Mouse (Mus musculus): Measurements from ENCODE around the gene Ccdc169. TPM values are rescaled to one million over a fixed set of nuclear protein-coding genes. Genes with fewer than 3 reads are reported as not detected.

Gene Ccdc169
- polyA plus RNA-seq (2012; rRNA removed), result 0.44 and 0.54 TPM in 2 replicates

GRCm38 (mm10) chr3:55137039-55137438 lies at the start of gene Ccdc169:
TSS of gene Ccdc169 (plus strand) at chr3:55137339.
- no peak for DNase-seq (ENCODE audit: extremely low spot score in 1 of 2, low spot score in 1 of 2)

GRCm38 (mm10) chr3:55087360-55087759 lies 49.8 kb upstream of the Ccdc169 start:
- no peak for DNase-seq (ENCODE audit: extremely low spot score in 1 of 2, low spot score in 1 of 2)

- DNase-seq (ENCODE audit: extremely low spot score in 1 of 2, low spot score in 1 of 2), result no peak
Measured at GRCm38 (mm10) chr3:55088359-55088758, 48.8 kb upstream of the Ccdc169 start.

- no peak for DNase-seq (ENCODE audit: extremely low spot score in 1 of 2, low spot score in 1 of 2)
Measured at GRCm38 (mm10) chr3:55088843-55089242, 48.3 kb upstream of the Ccdc169 start.

GRCm38 (mm10) chr3:55089291-55089690 lies 47.8 kb upstream of the Ccdc169 start:
- no peak for DNase-seq (ENCODE audit: extremely low spot score in 1 of 2, low spot score in 1 of 2)

- no peak for DNase-seq (ENCODE audit: extremely low spot score in 1 of 2, low spot score in 1 of 2)
Measured at GRCm38 (mm10) chr3:55093161-55093560, 44.0 kb upstream of the Ccdc169 start.

GRCm38 (mm10) chr3:55095968-55096654 lies 41.0 kb upstream of the Ccdc169 start:
- peak in 1 of 2 experiments; percentile 63 for DNase-seq (ENCODE audit: extremely low spot score in 1 of 2, low spot score in 1 of 2)

GRCm38 (mm10) chr3:55096655-55097005 lies 40.5 kb upstream of the Ccdc169 start:
- DNase-seq (ENCODE audit: extremely low spot score in 1 of 2, low spot score in 1 of 2), result no peak

- peak in 1 of 2 experiments; percentile 37 for DNase-seq (ENCODE audit: extremely low spot score in 1 of 2, low spot score in 1 of 2)
Measured at GRCm38 (mm10) chr3:55097186-55097585, 40.0 kb upstream of the Ccdc169 start.

GRCm38 (mm10) chr3:55098014-55098413 lies 39.1 kb upstream of the Ccdc169 start:
- DNase-seq (ENCODE audit: extremely low spot score in 1 of 2, low spot score in 1 of 2), result no peak

GRCm38 (mm10) chr3:55098990-55099389 lies 38.1 kb upstream of the Ccdc169 start:
- no peak for DNase-seq (ENCODE audit: extremely low spot score in 1 of 2, low spot score in 1 of 2)

GRCm38 (mm10) chr3:55101092-55101491 lies 36.0 kb upstream of the Ccdc169 start:
- DNase-seq (ENCODE audit: extremely low spot score in 1 of 2, low spot score in 1 of 2), result no peak

GRCm38 (mm10) chr3:55105372-55106023 lies 31.6 kb upstream of the Ccdc169 start:
- DNase-seq (ENCODE audit: extremely low spot score in 1 of 2, low spot score in 1 of 2), result no peak

- DNase-seq (ENCODE audit: extremely low spot score in 1 of 2, low spot score in 1 of 2), result peak in 1 of 2 experiments; percentile 19
Measured at GRCm38 (mm10) chr3:55106051-55106450, 31.1 kb upstream of the Ccdc169 start.

GRCm38 (mm10) chr3:55109097-55109496 lies 28.0 kb upstream of the Ccdc169 start:
- no peak for DNase-seq (ENCODE audit: extremely low spot score in 1 of 2, low spot score in 1 of 2)

- peak; percentile 81 to 98 for DNase-seq (ENCODE audit: extremely low spot score in 1 of 2, low spot score in 1 of 2)
Measured at GRCm38 (mm10) chr3:55111935-55112709, 25.0 kb upstream of the Ccdc169 start, which contains the start of gene Spg20. TSS of gene Spg20 (plus strand) at chr3:55112108.

GRCm38 (mm10) chr3:55112710-55113415 lies 24.3 kb upstream of the Ccdc169 start:
- DNase-seq (ENCODE audit: extremely low spot score in 1 of 2, low spot score in 1 of 2), result peak in 1 of 2 experiments; percentile 14

GRCm38 (mm10) chr3:55114313-55115065 lies 22.6 kb upstream of the Ccdc169 start:
- no peak for DNase-seq (ENCODE audit: extremely low spot score in 1 of 2, low spot score in 1 of 2)

GRCm38 (mm10) chr3:55115071-55115470 lies 22.1 kb upstream of the Ccdc169 start:
- no peak for DNase-seq (ENCODE audit: extremely low spot score in 1 of 2, low spot score in 1 of 2)

- no peak for DNase-seq (ENCODE audit: extremely low spot score in 1 of 2, low spot score in 1 of 2)
Measured at GRCm38 (mm10) chr3:55115989-55116388, 21.1 kb upstream of the Ccdc169 start.

Measured in frontal cortex, adult 2 months (tissue).